Mouse (Mus musculus) right cerebral cortex, postnatal 14 days (tissue): ENCODE measurements at regions not wholly inside any gene's neighbourhood (a gene's known extent, or its start where the extent isn't known, plus 50 kb on each side); places are given as distances from the start of the nearest gene placed in this dataset.

Source experiments
- DNase-seq: peaks from one replicate; pipeline ENCODE4 v3.0.0; 2022

GRCm38 (mm10) chr8:36304809-36305208 is 539.2 kb downstream of the Gm19410 start:
- no peak for DNase-seq

GRCm38 (mm10) chr8:36306336-36306735 is 540.7 kb downstream of the Gm19410 start:
- no peak for DNase-seq

- no peak for DNase-seq
These were observed 541.9 kb downstream of the Gm19410 start for GRCm38 (mm10) chr8:36307496-36307895.

GRCm38 (mm10) chr8:36308056-36308455 is 542.5 kb downstream of the Gm19410 start:
- no peak for DNase-seq

- DNase-seq = no peak
These were observed 543.7 kb downstream of the Gm19410 start for GRCm38 (mm10) chr8:36309326-36309725.

GRCm38 (mm10) chr8:36309952-36310351 is 544.4 kb downstream of the Gm19410 start:
- DNase-seq = no peak

DNA sequence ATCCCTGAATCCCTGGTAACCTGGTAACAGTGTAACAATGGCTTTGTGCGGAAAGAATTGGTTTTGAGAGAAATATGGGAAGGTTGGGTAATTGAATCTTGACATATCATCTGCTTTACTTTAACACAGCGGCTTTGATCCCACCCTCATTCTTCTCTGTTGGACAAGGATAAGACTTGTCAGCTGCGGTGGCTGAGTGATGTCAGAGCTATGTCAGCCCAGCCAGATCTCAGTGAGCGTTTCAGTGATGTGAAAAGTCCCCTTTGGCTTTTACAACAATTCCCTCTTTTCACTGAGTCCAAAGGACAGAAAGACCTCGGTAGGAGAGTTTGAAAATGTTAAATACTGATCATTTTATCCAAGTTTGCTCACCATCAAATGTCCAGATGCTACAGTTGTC is 546.1 kb downstream of the Gm19410 start:
- no peak for DNase-seq

GRCm38 (mm10) chr8:36312963-36313362 is 547.4 kb downstream of the Gm19410 start:
- no peak for DNase-seq

DNA sequence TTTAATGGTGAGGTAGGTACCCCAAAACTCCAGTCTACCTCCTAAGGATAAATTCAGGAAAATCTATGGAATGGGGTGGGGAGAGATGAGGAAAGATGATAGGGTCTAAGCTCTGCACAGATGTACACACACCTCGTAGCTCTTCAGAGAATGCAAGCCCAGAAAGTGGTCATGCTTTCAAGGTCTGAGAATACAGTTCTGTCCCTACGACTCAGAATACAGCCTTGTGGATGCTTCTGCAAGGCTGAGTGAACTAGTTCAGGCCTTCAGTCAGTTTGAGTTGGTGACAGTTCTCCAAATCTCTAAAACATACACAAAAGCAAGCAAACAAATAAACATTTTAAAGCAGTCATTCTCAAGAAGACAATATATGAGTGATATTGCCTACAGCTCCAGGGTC is 552.8 kb downstream of the Gm19410 start:
- no peak for DNase-seq

GRCm38 (mm10) chr8:36318884-36319283 is 553.3 kb downstream of the Gm19410 start:
- no peak for DNase-seq

DNA sequence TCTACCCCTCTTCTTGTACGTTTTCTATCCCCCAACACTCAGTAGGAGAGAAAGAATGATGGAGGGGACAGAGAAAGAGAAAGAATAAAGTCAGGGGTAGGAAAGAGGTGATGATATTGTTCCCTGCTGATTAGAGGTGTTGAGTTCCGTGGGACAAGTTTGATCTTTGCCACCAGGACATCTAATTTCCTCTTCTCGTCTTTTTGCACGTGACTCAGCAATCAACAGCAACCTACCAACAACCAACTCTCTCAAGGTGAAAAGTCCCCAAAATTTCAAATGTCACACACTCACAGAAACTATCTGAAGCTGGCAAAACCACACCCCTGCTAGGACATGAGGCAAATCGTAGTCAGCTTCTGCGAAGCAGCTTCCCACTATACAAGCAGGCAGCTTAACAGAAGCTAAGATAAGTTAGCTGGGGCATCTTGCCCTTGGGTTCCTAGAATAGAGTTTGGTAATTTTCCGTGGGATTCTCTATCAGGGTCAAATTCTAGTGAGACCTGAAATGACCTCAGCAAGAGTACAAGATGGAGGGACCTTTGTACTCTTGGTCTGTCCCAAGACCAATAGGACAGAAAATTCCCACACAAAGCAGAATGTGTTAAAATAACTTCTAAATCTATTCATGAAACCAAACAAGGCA is 553.8 kb downstream of the Gm19410 start:
- DNase-seq = no peak

DNA sequence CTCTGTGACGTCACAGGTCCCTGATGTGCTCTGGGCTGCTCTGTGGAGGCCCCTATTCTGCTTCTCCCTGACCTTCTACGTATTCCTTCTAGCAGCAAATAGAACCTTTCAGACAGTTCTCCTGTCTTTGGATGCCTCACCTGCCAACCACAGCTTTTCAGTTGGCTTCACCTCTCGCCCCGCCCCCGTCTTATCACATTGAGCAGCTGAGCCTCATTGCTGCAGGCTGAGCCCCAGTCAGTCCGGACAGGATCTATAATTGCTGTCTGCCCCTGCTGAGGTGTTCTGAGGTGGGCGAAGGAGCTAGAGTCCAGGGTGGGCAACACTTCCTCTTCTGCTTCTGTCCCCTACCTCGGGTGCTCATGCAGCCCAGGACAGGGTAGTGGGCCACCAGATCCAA is 556.5 kb downstream of the Gm19410 start:
- DNase-seq = no peak

DNA sequence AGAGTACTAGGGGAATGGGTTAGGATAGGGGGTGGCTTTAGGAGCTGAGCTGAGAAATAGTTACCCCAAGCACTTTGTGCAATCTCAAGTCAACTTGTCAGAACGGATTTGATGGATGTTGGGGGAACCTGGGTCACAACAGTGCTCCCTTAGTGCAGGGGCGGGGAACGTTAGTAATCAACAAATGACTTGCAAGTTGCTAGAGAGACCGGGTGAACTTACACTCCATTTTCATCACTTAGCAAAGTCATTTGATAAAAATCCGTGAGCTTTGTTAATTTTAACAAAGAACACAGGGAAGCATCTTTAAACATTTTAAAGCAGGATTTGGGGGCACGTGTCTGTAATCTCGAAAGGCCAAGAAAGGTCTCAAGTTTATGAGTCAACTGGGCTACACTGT is 557.0 kb downstream of the Gm19410 start:
- no peak for DNase-seq

- DNase-seq = no peak
These were observed 573.0 kb downstream of the Gm19410 start for GRCm38 (mm10) chr8:36338628-36339027.

DNA sequence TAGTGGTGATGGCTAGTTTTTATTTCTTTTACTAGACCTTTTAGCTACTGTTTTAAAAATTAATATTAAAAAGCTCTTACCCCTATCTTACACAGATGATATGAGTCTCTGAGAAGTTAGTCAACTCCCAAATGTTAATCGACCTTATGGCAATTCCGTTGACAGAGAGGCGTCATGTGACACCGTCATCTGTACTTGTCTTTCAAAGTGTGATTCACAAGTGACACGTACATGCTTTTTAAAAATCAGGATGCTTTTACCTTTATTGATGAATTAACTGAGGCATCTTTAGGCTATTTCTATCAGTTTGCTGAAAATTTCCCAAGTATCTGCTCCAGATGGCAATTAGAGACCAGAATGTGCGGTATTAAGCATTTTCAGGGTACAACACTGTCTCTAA is 573.9 kb downstream of the Gm19410 start:
- no peak for DNase-seq

DNA sequence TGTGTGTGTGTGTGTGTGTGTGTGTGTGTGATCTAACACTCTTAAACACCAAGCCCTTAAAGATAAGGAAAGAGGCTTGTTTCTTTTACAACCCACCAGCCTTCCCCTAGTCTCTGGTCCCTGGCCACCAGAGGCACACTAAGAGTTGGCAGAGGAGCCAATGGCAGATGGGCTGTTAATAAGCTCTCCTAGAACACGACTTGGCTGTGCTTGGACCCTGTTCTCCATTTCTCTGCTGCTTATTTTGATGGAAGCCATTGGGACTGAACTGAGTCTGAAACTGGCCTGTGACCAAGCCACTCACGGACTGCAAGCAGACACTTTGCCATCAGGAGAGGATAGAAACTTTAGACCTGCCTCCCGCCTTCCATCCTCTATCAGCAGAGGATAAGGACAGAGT is 574.9 kb downstream of the Gm19410 start:
- DNase-seq = no peak

DNA sequence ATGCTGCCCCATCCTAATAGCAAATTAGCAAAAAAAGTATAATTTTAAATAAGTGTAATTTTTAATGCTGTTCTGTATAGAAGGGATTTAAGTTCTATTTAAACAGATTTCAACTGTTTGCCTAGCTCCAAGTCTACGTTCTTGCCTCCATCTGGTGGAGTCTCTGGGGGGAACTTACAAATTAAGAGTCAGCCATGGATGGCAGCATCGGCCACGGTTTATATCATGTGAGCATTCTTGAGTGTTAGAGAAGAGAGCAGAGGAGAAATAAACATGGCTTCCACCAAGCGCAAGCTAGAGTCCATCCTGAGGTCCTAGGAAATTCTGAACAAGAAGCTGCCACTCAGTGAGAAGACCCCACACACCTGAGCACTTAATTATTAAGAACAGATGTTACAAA is 576.4 kb downstream of the Gm19410 start:
- no peak for DNase-seq

GRCm38 (mm10) chr8:36342650-36343049 is 577.1 kb downstream of the Gm19410 start:
- no peak for DNase-seq

GRCm38 (mm10) chr8:36346682-36347324 is 581.2 kb downstream of the Gm19410 start:
- DNase-seq = peak; percentile 76

- DNase-seq = no peak
These were observed 582.5 kb downstream of the Gm19410 start for GRCm38 (mm10) chr8:36348067-36348466.

DNA sequence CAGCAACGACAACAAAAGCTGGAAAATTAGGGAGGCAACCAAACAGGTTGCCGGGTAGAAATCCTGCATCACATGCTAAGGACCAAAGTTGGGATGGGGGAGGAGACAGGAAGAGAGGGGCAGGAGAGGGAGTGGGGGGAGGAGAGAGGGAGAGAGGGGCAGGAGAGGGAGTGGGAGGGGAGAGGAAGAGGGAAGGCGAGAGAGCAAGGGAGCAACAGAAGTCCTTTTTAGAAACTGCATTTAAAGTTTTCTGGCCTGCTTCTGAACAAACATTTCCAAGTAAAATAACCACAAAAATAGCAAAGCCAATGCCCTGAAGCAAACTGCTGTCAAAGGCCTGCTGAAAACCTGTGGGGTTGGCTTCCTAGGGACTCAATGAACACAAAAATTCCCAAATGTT is 589.3 kb downstream of the Gm19410 start:
- no peak for DNase-seq

GRCm38 (mm10) chr8:36358998-36359397 is 593.4 kb downstream of the Gm19410 start:
- no peak for DNase-seq

- peak; percentile 77 for DNase-seq
These were observed 595.7 kb downstream of the Gm19410 start for GRCm38 (mm10) chr8:36361255-36361654.

GRCm38 (mm10) chr8:36361818-36362217 is 596.2 kb downstream of the Gm19410 start:
- DNase-seq = no peak

GRCm38 (mm10) chr8:36363291-36363690 is 597.7 kb downstream of the Gm19410 start:
- no peak for DNase-seq
